Mouse (Mus musculus): ENCODE measurements around the gene Gm10378. TPM values are rescaled to one million over a fixed set of nuclear protein-coding genes. Genes with fewer than 3 reads are reported as not detected.
"Not testable (repeated sequence)": the region's sequence is repeated elsewhere in the genome, so short reads cannot be mapped to it uniquely, and the experiment has no call there.

Gene Gm10378
- total RNA-seq (2017) = not detected in 2 replicates

DNA sequence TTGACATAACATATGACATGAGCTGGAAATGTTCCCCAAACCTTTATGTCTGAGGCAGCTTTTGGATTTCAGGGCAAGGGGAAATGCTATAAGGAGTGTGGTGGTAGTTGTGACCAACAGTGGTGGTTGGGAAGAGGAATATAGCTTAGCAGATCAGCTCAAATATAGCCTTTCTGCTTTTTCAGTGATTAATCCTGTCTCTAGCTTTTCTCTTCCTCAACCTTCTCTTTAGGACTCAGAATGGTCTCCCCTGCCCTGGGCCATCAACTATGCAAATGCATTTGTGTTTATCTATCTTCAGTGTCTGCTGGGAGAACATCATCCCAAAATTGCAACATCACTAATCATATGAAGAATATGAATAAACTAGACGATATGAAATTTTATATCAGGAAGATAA, at the start of gene Gm10378:
Gene Gm10378, plus strand, starts transcription at position 301 of the 400 bp plus-strand sequence.
- ATAC-seq (ENCODE audit: extremely low read depth, insufficient number of reproducible peaks, low FRiP score, poor library complexity, severe bottlenecking) = not testable (repeated sequence)

DNA sequence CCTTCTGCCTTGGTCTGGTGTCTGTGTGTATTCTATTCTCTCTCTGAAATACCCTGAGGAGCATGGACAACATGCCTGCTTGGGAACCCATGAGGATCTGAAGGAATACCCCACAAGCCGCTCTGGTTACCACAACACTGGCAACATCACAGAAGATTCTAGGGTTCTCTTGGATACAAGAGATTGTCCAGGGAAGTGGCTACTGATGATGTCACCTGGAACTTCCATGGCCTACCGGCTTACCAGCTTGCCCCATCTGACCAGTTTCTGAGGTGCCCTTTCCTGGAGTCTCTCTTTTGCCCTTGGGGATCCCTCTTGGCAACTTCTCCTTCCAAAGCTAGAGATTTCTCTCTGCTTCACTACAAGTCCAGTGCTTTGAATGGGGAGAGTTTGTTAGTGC, 13.9 kb upstream of the Gm10378 start, which contains the start of gene Gm3633:
Gene Gm3633, minus strand, starts transcription at position 101 of the 400 bp plus-strand sequence.
- not testable (repeated sequence) for ATAC-seq (ENCODE audit: extremely low read depth, insufficient number of reproducible peaks, low FRiP score, poor library complexity, severe bottlenecking)

Other genes starting within 250 kb of the Gm10378 start
- gene Gm8005, start 216.3 kb upstream of the Gm10378 start, total RNA-seq (2017) = not detected in 2 replicates
- gene Gm8011, start 192.1 kb upstream of the Gm10378 start, total RNA-seq (2017) = not detected in 2 replicates
- gene Gm8020, start 153.6 kb upstream of the Gm10378 start, total RNA-seq (2017) = not detected in 2 replicates
- gene Gm8024, start 131.7 kb upstream of the Gm10378 start, total RNA-seq (2017) = not detected in 2 replicates
- not detected in 2 replicates for gene Gm17124, start 56.1 kb upstream of the Gm10378 start, total RNA-seq (2017)
- not detected in 2 replicates for gene Gm3633, start 14.0 kb upstream of the Gm10378 start, total RNA-seq (2017)
- not detected in 2 replicates for gene Gm3015, start 112.9 kb downstream of the Gm10378 start, total RNA-seq (2017)
- not detected in 2 replicates for gene Gm10377, start 142.0 kb downstream of the Gm10378 start, total RNA-seq (2017)
- gene Gm21977, start 197.5 kb downstream of the Gm10378 start, total RNA-seq (2017) = not detected in 2 replicates

Data from neutrophil, adult 5-6 weeks (primary cell).